Mouse (Mus musculus) yolk sac, embryonic 10.5 days (tissue): ENCODE data around the gene Slc1a2.

ENCODE experiments used
- DNase-seq: peaks from one replicate; pipeline ENCODE4 v3.0.0-alpha.2; 2017; ENCODE audit warnings: low spot score

Gene Slc1a2

GRCm38 (mm10) chr2:102658163-102658660, at the start of gene Slc1a2:
TSS of gene Slc1a2 (plus strand) at chr2:102658659.
- no peak for DNase-seq

- DNase-seq: no peak
Observed at GRCm38 (mm10) chr2:102610485-102610884, 48.0 kb upstream of the Slc1a2 start.

- no peak for DNase-seq
Observed at GRCm38 (mm10) chr2:102616637-102617036, 41.8 kb upstream of the Slc1a2 start.

- no peak for DNase-seq
Observed at GRCm38 (mm10) chr2:102620744-102621429, 37.6 kb upstream of the Slc1a2 start.

GRCm38 (mm10) chr2:102622176-102622575, 36.3 kb upstream of the Slc1a2 start:
- no peak for DNase-seq

- no peak for DNase-seq
Observed at GRCm38 (mm10) chr2:102622943-102623342, 35.5 kb upstream of the Slc1a2 start.

GRCm38 (mm10) chr2:102624538-102624937, 33.9 kb upstream of the Slc1a2 start:
- no peak for DNase-seq

GRCm38 (mm10) chr2:102632361-102632760, 26.1 kb upstream of the Slc1a2 start:
- DNase-seq: no peak

GRCm38 (mm10) chr2:102634010-102634409, 24.4 kb upstream of the Slc1a2 start:
- DNase-seq: no peak

- DNase-seq: no peak
Observed at GRCm38 (mm10) chr2:102635523-102636060, 22.9 kb upstream of the Slc1a2 start.

- DNase-seq: no peak
Observed at GRCm38 (mm10) chr2:102636116-102636600, 22.3 kb upstream of the Slc1a2 start.

GRCm38 (mm10) chr2:102638140-102638539, 20.3 kb upstream of the Slc1a2 start:
- no peak for DNase-seq

- no peak for DNase-seq
Observed at GRCm38 (mm10) chr2:102638690-102639089, 19.8 kb upstream of the Slc1a2 start.

- DNase-seq: no peak
Observed at GRCm38 (mm10) chr2:102648845-102649500, 9.5 kb upstream of the Slc1a2 start.

- no peak for DNase-seq
Observed at GRCm38 (mm10) chr2:102650322-102650721, 8.1 kb upstream of the Slc1a2 start.

- no peak for DNase-seq
Observed at GRCm38 (mm10) chr2:102655966-102656725, 2.3 kb upstream of the Slc1a2 start.

- DNase-seq: no peak
Observed at GRCm38 (mm10) chr2:102657726-102658125, 733 bp upstream of the Slc1a2 start.

- peak; percentile 7 for DNase-seq
Observed at GRCm38 (mm10) chr2:102658661-102659520, 432 bp downstream of the Slc1a2 start.

- DNase-seq: no peak
Observed at GRCm38 (mm10) chr2:102659521-102659830, 1.0 kb downstream of the Slc1a2 start.

- DNase-seq: no peak
Observed at GRCm38 (mm10) chr2:102661052-102661451, 2.6 kb downstream of the Slc1a2 start.

- no peak for DNase-seq
Observed at GRCm38 (mm10) chr2:102662911-102663310, 4.5 kb downstream of the Slc1a2 start.
